Mouse (Mus musculus) brain, embryonic 14.5 days (tissue): ENCODE measurements around the gene Arhgef3.

ENCODE experiments used
- CTCF ChIP-seq: fragments of 200-500 bp; IDR thresholded peaks from 2 replicates; pipeline ENCODE4 v1.5.1; 2012; ENCODE audit warnings: inconsistent platforms, mild to moderate bottlenecking, moderate library complexity, borderline replicate concordance; ENCODE audit not compliant: insufficient read depth, insufficient read length; ENCODE audit errors: extremely low read depth
- POLR2A ChIP-seq: fragments of 200-500 bp; IDR thresholded peaks from 2 replicates; pipeline ENCODE4 v1.6.1; 2012; ENCODE audit warnings: mild to moderate bottlenecking, inconsistent platforms, borderline replicate concordance; ENCODE audit not compliant: poor library complexity, insufficient read depth, insufficient read length, severe bottlenecking; ENCODE audit errors: extremely low read depth

DNA sequence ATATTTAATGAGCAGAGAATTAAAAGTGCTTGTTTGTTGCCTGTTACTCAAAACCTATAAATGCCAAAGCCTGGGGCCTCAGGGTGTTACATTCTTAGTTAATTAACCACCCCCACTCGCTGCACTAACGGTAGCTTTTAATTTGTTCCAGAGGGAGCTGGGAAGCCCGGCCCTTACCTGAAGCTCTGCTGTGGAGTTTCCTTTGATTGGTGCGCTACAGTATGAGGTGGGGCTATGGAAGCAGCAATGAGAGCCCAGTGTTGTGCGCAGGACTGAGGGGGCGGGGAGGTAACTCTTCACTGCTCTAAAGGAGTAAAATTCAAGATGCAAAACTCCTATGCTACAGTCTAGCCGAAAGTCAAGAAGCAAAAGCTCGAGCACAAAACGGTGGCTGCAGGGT lies 43.9 kb upstream of the Arhgef3 start:
- no peak for TF ChIP-seq POLR2A
- no peak for TF ChIP-seq CTCF
